Mouse (Mus musculus) heart, postnatal 25 days (tissue): ENCODE measurements at regions not wholly inside any gene's neighbourhood (a gene's known extent, or its start where the extent isn't known, plus 50 kb on each side); places are given as distances from the start of the nearest gene placed in this dataset.

Experiments
- DNase-seq: peaks from one replicate; pipeline ENCODE4 v3.0.0; 2022; ENCODE audit warnings: low spot score
- intact Hi-C: fragments of 180-260 bp; cut with DNase I; formaldehyde crosslinking; loops from one replicate; pipeline ENCODE4 v1.15.1; 2025

DNA sequence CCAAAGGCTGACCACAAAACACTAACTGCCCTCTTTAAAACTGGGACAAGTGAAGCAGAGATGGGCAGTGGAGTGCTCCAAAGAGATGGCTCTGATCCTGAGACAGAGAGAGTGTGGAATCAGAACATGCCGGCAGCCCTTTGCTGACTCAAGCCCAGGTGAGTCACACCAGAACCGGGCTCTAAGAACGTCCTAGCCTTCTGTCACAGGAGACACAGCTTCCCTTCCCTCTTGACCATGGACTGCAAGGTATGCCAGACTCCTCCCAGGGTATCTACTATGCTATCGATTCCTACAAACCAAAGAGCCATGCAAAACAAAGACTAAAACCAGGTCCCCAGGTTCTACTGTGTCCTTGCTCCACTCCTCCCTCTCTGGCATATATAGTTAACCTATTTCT is 98.0 kb downstream of the Dhx15 start:
- no peak for DNase-seq

DNA sequence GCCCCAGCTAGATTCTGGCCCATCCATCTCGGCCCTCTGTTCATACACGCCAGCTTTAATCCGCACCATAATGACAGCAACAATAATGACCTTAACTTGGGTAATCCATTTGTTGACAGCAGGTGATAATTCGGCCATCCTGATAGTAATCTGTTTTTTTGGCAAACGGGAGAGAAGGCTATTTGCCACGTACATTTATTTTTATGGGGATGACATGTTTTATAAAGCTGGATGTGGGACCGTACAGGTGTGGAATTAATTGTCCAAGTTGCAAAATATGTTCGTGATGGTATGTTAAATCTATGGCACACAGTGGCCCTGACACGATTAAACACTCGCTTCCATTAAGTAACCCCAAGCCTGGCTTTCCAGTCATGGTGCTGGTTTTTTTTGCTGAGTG is 102.2 kb downstream of the Dhx15 start:
- intact Hi-C loops, result no loop called here

More for the DNA sequence above, 98.0 kb downstream of the Dhx15 start:
- intact Hi-C loops, result no loop called here

DNA sequence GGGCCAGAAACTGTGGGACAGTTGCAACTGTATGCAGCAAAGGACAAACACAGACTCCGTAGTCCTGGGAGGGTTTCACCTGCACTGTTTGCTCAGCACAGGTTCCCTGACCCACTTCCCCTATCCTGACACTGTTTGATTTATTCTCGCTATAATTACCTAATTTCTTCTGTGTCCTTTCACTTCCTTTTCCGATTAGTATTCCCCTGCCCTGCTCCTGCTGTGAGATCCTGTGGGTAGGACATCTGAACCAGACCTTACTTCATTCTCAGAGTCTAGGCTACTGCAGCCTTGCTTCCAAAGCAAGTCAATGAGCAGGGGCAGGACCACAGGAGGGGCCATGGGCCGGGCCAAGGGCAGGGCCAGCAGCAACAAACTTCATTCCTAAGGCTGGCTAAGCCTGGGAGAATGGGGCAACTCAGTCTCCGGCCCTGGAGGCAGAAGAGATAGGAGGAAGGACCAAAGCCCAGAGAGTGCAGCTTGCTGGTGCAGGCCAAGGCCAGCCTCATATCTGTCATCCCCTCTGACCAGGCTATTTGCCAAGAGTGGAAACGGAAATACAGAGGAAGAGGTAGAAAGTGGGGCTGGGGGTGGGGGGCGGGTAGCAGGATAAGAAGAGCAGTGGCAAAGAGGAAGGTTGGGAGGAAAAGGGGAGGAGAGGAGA is 103.4 kb downstream of the Dhx15 start:
- DNase-seq, result no peak
- intact Hi-C loops, result no loop called here

More for the DNA sequence above, 102.2 kb downstream of the Dhx15 start:
- DNase-seq, result no peak

DNA sequence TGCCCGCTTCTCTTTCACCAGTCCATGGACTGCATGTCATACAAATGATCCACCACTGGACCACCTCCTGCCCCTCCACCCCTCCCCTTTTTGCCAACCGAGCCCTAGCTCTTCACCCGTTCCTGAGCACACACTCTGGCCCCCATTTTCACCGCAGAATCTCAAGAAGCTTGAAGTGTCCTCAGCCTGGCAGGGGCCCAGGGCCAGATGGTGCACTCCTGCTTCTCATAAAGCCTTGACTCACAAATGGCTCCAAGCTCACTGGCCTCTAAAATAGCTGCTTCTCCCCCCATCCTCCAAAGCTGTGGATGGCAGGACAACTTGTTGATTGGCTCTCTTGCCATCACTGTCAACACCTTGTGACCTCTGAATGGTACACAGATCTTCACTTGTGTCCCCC is 110.0 kb downstream of the Dhx15 start:
- intact Hi-C loops, result no loop called here
- DNase-seq, result no peak

DNA sequence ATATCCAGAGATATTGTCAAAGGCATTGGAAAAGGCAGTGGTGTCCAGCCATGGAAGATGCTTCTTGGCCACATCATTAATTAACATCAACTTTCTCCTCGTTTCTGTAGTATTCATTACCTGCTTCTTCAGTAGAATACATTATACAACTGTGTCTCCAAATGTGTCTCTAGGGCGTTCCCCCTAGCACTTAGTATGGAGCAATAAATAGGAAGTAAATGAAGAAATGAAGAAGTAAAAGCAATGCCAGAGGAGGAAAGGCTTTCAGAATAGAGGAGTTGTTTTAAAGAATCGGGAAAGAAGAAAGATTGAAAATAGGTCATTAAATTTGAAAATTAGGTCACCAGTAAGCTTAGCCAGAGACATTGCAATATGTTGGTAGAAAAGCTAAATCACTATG is 112.6 kb downstream of the Dhx15 start:
- no peak for DNase-seq
- intact Hi-C loops, result no loop called here

DNA sequence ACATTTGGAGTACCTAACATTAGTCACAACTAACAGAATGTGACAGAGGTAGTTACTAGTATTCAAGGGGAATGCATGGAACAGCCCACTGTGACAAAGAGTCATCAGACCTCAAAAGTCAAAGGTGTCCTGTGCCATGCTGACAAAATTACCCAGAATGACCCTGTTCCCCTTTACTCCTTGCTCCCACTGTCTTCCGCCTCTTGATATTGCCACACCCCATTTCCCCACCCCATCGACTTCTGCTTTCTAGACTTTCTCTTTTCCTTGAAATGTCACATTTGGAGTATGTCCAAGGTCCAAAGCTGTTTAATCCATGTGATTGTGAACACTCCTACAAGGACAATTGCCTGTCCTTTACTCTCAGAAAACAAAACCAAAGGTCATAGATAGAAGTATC is 115.2 kb downstream of the Dhx15 start:
- intact Hi-C loops, result no loop called here
- DNase-seq, result no peak

DNA sequence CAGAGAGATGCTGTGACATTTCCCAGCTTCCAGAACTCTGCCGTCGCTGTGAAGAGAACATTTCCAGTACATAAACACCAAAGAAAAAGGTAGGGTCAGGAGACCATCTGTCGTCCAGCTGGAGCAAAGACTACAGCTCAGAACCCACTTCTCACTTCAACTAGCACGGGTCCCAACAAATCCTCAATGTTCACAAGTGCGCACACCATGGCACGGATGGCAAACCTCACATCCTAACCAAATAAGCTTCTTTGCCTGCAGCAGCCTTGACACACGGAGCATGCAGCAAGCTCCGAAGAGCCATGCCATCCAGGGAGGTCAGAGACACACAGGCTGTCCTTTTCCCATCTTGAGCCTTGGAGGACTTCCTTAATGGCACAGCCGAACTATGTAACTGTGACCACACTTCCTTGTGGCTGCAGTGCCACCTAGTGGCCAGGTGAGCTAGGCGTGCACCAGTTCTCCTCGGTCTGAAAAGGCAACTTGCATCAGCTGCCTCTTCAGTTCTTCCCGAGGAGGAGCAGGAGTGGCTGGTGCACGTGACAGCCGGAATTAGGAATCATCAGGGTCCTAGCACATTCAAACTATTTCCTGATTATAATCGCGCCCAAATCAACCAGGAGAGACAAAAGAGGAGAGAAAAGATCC is 125.4 kb downstream of the Dhx15 start:
- intact Hi-C loops, result loop anchor here (2.0 to 10.0 kb wide), 4 partner anchors 156 to 1590 kb away; no protein-coding TSS in a partner anchor
- DNase-seq, result peak; percentile 32

DNA sequence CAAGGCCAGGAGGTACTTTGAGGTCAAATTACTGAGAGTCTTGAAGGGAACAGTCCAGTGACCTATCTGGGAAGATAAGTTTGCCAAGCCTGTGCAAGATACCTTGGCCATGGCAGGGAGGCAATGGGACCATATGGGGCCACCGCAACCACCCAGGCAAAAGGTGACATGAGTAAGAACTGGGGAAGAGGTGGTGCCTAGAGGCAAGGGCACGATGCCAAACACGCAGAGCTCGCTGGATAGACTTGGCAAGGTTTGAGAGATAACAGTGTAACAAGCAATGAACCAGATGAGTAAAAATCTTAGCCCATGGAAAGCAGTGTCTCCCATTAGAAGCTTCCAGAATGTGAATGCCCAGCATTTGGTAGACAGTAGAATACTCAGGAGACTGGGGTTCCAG is 128.1 kb downstream of the Dhx15 start:
- DNase-seq, result peak; percentile 6
- intact Hi-C loops, result loop anchor here (10.0 kb wide), 1 partner anchor 1587 kb away; no protein-coding TSS in a partner anchor

DNA sequence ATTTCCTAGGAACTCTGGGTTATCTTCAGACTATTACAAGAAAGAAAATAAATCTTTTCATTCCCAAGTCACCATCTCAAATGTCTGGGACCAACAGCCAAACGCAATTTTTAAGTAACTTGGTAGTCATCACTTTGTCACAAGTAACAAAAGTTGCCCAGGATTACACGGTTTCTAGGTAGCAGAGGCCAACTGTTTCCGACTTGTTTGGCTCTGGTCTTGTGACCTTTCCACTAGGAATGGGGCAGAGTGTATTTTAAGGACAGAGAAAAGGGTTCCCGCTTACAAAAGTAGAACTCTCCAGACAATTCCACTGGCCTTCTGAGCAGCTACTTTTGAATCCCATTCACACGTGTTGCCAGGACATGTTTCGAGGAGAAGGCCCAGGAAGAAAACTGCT is 129.1 kb downstream of the Dhx15 start:
- DNase-seq, result no peak
- intact Hi-C loops, result loop anchor here (10.0 kb wide), 1 partner anchor 1586 kb away; no protein-coding TSS in a partner anchor

DNA sequence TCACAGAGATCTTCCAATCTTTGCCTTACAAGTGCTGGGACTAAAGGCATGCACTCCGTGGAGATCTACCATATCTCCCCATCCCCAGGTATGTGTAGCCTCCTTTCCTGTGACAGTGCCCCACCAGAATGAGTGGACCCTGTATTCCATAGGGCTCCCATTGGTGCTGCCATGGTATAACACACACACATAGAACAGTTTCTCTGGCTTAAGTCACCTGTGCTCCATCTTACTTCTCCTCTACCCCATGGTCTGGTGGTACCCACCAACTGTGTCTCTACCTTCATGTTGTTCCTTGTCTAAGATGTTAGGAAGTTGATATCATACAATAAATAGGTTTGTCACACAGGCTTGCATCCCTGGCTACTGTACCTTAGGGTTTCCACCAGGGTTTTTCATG is 133.1 kb downstream of the Dhx15 start:
- no peak for DNase-seq
- intact Hi-C loops, result no loop called here

DNA sequence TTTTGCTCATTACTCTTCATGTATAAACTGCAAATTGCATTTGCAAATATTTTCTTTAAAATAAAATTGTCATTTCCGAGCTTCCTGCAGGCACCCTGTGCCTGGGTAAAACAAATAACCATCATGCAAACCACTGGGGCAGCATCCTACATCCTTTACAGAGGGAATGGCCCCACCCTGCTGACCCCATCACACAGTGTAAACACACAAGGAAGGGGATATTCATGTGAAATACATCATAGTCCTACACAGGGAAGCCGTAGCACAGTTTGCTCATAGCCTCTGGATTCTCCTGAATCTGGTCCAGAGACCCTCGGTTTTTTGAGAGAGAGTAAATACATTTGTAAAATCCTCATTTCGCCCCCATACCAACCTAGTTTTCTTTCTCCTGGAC is 138.2 kb downstream of the Dhx15 start:
- DNase-seq, result no peak
- intact Hi-C loops, result no loop called here

DNA sequence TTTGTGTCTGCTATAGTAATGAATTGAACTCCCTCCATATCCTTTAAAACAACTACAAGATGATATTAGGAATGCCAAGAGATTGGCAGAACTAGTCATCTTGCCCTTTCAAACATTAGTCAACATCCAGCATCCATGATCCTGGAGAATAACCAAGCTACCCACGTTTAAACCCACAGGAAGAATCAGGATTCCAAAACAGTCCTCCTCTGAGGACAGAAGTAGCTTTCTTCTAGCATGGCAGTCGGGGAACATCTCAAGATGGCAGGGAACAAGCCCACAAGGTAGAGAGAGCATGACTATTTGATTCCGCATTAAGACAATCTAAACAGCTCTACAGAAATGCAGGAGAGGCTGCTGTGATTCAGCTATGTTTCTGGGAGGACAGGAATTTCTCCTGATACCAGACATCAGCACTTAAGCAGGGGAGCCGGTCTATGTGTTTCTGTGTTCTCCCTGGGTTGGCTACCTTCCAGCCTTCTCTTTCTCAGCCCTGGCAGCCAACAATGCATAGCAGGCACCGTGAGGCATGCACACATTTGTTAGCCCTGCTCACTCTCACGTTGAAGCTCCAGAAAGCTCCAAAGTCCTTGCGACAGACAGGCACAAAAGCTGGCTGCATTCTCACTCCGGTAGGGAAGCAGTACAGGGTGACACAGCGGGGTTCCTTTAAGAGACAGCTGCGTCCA is 138.8 kb downstream of the Dhx15 start:
- DNase-seq, result no peak
- intact Hi-C loops, result no loop called here

DNA sequence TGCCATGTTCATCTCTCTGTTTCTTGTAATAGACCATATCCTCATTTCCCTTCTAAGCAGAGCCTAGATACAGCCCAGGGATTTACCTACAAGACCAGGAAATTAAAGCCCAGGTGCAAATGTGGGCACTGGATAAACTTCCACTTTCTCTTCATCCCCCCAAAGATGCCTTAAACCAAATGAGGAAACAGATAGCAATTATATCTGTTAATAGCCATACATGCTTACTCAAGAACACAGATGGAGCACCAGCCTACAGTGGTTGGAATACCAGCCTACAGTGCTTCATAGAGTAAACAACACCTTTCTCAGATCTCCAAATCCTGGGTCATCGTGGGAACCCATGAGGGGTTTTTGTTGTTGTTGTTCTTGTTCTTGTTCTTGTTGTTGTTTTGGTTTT is 141.5 kb downstream of the Dhx15 start:
- no peak for DNase-seq
- intact Hi-C loops, result no loop called here

DNA sequence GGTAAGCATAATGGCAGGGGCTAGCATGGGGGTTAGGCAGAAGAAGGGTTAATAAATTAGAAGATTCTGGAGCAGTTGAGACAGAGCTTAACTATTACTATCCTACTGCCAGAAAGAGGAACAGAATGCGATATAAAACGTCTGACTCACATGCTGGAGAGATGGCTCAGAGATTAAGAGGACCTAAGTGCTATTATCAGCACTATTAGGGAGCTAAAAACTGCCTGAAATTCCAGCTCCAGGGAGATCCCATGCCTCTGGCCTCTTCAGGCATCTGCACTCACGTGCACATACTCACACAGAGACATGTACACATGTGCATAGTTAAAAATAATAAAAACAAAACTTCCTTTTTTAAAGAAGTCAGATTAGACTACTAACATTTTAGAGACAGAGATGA is 143.6 kb downstream of the Dhx15 start:
- DNase-seq, result no peak
- intact Hi-C loops, result no loop called here

DNA sequence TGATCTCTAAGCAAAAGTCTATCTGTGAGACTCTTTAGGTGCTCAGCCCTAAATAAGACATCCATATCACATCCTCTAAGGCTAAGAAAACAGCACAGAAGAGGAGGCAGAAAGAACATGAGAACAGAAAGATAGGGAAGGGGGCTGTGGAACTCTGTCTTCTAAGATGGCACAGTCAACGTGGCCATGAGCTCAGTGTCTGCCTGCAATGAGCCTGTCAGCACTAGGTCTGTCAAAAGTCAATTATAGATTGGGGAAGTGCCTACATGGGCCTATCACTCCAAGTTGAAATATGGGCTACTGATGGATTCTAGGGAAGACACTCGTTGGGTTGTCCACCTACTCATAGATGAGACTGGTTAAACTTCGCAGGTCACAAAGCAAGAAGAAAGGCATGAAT is 146.2 kb downstream of the Dhx15 start:
- intact Hi-C loops, result loop anchor here (5.0 kb wide), 2 partner anchors 142 to 447 kb away; no protein-coding TSS in a partner anchor
- no peak for DNase-seq

DNA sequence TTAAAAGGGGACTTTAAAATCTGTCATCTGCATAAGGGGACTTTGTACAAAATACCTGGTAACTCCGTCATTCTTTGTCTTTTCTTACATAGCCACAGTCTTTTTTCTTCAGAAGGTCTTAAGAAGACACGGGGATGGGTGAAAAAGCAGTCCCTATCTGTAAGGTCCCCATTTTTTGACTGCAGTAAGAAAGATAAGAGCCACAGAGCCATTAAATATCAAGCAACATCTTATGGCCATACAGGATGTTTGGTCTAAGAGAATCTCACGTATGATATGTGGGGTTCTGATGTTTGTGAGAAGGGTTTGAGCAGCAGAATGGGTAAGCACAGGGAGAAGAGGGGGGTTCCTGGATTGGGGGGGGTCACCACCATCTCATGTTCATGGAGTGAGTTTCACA is 148.9 kb downstream of the Dhx15 start:
- intact Hi-C loops, result loop anchor here (5.0 kb wide), 2 partner anchors 139 to 444 kb away; no protein-coding TSS in a partner anchor
- no peak for DNase-seq

DNA sequence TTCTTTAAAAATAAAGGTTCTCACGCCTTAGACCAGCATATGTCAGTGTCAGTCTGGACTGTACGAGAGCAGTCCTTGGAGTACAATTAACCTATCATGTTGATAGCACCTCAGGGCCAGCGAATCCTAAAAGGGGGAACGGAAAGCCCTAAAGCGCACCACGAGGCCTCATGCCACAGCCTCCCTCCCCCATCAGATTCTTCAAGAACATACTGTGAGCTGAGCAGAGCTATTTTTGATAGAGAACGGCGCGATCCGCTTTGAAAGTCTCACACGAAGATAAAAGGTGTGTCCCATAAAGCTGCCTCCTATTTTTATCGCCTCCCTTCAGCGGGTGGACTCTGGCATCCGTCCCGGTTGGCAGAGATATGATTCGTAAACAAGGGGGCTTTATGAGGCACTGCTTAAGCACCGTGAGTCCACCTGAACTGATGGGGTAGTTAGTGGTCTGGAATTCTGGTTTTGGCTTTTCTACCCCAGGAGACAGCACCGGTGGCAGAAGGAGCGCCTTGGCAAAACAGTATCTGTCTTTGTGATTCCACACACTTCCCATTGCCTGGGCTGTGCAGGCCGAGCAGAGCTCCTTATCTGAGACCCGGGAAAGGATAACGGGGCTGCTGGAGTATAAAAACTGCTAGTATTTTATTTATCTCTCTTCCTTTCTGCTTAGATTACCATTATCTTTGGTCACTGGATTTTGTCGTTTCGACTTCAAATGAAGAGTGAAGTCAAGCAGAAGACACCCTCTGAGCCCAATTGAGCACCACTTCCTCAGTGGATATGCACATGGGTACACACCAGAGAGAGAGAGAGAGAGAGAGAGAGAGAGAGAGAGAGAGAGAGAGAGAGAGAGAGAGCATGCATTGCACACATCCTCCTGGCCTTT is 149.6 kb downstream of the Dhx15 start:
- peak; percentile 10 for DNase-seq
- intact Hi-C loops, result loop anchor here (5.0 kb wide), 2 partner anchors 138 to 443 kb away; no protein-coding TSS in a partner anchor

DNA sequence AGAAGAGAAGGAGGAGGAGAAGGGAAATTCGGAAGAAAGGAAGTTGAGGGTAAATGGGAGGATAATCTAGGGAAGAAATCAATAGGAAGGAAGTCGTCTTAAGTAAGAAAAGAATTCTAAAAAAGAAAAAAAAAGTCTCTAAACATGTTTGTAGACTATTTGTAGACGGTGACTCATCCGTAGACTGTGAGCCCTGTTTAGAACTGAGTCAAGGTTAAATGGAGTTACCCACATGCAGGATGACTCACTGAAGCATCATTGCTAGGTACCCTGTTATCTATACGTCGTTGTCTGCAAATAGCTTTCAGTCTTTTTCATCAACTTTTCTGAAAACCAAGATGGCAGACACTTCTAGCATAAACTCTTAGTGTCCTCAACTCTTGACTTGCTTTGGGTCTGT is 155.0 kb downstream of the Dhx15 start:
- intact Hi-C loops, result no loop called here

DNA sequence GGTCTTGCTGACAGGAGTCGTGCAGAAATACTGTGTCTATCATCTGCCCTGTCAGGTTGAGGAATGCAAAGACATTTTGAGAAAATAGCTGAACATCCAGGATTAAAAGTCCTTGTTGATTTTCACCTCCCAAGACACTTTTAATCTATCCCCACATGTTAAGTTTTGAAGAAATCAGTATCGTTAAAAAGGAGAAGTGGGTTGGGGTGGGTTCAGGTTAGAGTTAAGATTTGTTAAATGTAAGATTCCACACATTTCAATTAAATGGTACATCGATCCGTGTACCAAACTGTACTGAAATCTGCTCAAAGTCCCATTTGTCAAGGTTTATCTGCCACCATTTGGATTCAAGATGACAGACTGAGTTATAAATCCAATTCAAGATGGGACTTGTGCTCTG is 162.8 kb downstream of the Dhx15 start:
- DNase-seq, result no peak
- intact Hi-C loops, result no loop called here

More for the DNA sequence above, 155.0 kb downstream of the Dhx15 start:
- no peak for DNase-seq

DNA sequence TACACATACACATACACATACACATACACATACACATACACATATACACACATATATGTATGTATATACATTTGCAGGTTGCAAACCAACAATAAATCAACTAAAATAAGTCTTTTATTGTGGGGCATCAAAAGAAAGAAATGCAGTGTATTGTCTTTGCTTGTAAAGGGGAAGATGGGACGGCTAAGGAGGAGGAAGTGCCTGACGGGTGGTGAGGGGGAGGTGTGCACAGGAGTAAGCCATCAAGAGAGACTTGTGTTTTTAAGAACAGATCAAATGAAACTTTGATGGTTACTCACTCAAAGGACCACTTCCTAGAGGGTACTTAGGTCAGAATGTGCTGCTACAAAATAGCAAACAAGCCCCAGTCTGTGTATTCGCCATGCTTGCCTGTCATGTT is 164.2 kb downstream of the Dhx15 start:
- intact Hi-C loops, result no loop called here
- DNase-seq, result no peak
